Mouse (Mus musculus): ENCODE results near the gene Smim13. TPM values are rescaled to one million over a fixed set of nuclear protein-coding genes. Genes with fewer than 3 reads are reported as not detected.

Gene Smim13
- polyA plus RNA-seq, 1 experiment from 2014 or later, result 9.4 TPM

DNA sequence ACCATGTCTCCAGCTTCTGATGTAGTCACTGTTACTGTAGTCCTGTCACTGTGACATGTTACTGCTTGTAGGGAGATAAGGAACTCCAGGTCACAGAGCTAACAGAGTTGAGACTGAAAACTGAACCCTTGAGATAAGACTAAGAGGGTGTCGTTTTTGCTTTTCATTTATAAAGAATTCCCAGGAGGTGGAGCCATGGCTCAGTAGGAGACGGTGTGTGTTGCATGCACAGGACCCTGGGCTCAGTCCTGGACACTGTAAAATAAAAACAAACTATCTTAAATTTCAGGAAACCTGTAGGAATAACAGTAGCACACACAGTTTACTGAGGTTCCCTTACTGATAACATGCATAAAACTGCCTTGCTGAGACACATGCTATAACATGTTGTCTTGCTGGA, 48.9 kb downstream of the Smim13 start:
- Histone ChIP-seq H3K27me3 (ENCODE audit: control insufficient read depth, insufficient read depth, low read length) (no peaks in the 10 kb centered on the region), H3K9ac (ENCODE audit: low read length) (no peak overlapping the region), H3K27ac (replicated peaks) (no peak overlapping the region), H3K36me3 (ENCODE audit: control insufficient read depth, insufficient read depth, low read length) (no peaks in the 10 kb centered on the region), H3K4me2 (replicated peaks; ENCODE audit: low read depth) (no peak overlapping the region), H3K9me3 (ENCODE audit: control insufficient read depth, low read length) (no peaks in the 10 kb centered on the region), H3K4me1 (replicated peaks; ENCODE audit: control insufficient read depth, insufficient read depth) (no peaks in the 10 kb centered on the region), H3K4me3 (ENCODE audit: low read depth, low read length) (no peak overlapping the region)
- TF ChIP-seq EP300 (optimal IDR thresholded peaks at IDR 0.05) (no peak), CTCF (IDR thresholded peaks at IDR 0.05; ENCODE audit: low read depth) (peak; percentile 50)
- no peak for ATAC-seq (ENCODE audit: low FRiP score, low TSS enrichment)
- DNase-seq (ENCODE audit: low spot score), result no peak
- WGBS, result 5% methylated on average over 2 of the region's 2 CpGs

DNA sequence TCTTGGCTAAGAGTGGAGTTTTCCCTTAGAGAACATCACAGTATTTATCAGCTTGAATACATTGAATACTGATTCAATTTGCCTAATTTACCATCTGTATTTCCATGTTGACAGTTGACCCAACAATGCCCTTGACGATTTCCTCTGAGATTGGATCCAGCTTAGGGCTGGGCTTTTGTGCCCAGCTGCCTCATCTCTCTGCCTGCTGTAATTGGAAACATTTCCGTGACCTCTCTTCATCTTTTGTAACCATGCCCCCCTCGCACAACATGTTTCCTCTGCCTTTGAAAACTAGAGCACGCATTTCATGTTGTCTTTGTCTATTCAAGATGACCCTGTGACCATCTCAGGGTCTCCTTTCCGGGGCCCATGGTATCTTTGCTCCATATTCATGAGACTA, 49.4 kb downstream of the Smim13 start:
- WGBS, result 44% methylated on average over 5 of the region's 5 CpGs
- Histone ChIP-seq H3K4me2 (replicated peaks; ENCODE audit: low read depth) (no peak overlapping the region), H3K4me1 (replicated peaks; ENCODE audit: control insufficient read depth, insufficient read depth) (no peaks in the 10 kb centered on the region), H3K9ac (ENCODE audit: low read length) (no peak overlapping the region), H3K9me3 (ENCODE audit: control insufficient read depth, low read length) (no peaks in the 10 kb centered on the region), H3K4me3 (ENCODE audit: low read depth, low read length) (no peak overlapping the region), H3K27me3 (ENCODE audit: control insufficient read depth, insufficient read depth, low read length) (no peaks in the 10 kb centered on the region), H3K36me3 (ENCODE audit: control insufficient read depth, insufficient read depth, low read length) (no peaks in the 10 kb centered on the region), H3K27ac (replicated peaks) (no peak overlapping the region)
- ATAC-seq (ENCODE audit: low FRiP score, low TSS enrichment), result no peak
- no peak for DNase-seq (ENCODE audit: low spot score)
- TF ChIP-seq CTCF (IDR thresholded peaks at IDR 0.05; ENCODE audit: low read depth), result no peak
- TF ChIP-seq EP300 (optimal IDR thresholded peaks at IDR 0.05), result no peak

DNA sequence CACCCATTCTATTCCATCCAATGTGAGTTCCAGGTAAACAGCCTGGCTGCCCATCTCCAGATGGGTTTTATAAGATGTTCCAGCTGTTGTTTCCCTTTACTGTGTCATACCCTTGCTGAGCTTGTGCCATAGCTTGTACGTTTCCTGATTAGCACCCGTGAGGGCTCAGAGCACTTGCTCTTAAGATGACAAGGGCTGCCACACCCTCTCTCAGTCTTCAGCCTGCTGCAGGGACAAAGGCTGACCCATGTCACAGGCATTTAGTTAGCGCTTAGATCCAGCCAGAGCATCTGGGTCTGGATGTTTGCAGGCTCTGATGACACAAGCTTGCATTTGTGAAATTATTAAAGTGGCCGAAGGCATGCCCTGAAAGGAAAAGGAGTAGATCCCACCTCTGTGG, 50.4 kb downstream of the Smim13 start:
- H3K9ac ChIP-seq (ENCODE audit: low read length), result no peak overlapping the region
- H3K4me3 ChIP-seq (ENCODE audit: low read depth, low read length), result no peak overlapping the region
- DNase-seq (ENCODE audit: low spot score), result no peak
- no peak overlapping the region for H3K27ac ChIP-seq (replicated peaks)
- TF ChIP-seq CTCF (IDR thresholded peaks at IDR 0.05; ENCODE audit: low read depth), result no peak
- TF ChIP-seq EP300 (optimal IDR thresholded peaks at IDR 0.05), result no peak
- no peaks in the 10 kb centered on the region for H3K9me3 ChIP-seq (ENCODE audit: control insufficient read depth, low read length)
- ATAC-seq (ENCODE audit: low FRiP score, low TSS enrichment), result peak; percentile 55; the same call in 1 of the 2 replicates
- H3K4me1 ChIP-seq (replicated peaks; ENCODE audit: control insufficient read depth, insufficient read depth), result no peaks in the 10 kb centered on the region
- 34% methylated on average over 4 of the region's 4 CpGs for WGBS
- no peaks in the 10 kb centered on the region for H3K36me3 ChIP-seq (ENCODE audit: control insufficient read depth, insufficient read depth, low read length)
- H3K4me2 ChIP-seq (replicated peaks; ENCODE audit: low read depth), result no peak overlapping the region
- H3K27me3 ChIP-seq (ENCODE audit: control insufficient read depth, insufficient read depth, low read length), result no peaks in the 10 kb centered on the region

DNA sequence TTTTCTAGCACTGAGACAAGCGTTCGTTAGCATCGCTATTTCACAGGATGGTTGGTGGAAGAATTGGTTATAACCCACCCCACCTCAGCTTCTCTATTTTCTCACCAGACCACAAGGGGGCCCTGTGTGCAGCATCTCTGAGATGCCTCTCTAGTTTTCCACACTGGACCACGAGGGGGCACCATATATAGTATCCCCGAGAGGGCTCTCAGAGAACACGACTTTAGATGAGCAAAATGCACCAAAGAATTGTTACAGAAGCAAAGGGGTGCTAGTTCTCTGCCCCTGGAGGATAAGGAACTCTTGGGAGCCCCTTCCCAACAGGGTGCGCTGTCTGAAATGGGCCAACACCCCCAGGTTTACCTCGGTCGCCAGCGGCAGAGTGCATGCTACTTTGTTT, 53.1 kb downstream of the Smim13 start:
- Histone ChIP-seq H3K9ac (ENCODE audit: low read length) (no peak overlapping the region), H3K36me3 (ENCODE audit: control insufficient read depth, insufficient read depth, low read length) (no peaks in the 10 kb centered on the region), H3K4me3 (ENCODE audit: low read depth, low read length) (no peak overlapping the region), H3K9me3 (ENCODE audit: control insufficient read depth, low read length) (no peaks in the 10 kb centered on the region), H3K4me1 (replicated peaks; ENCODE audit: control insufficient read depth, insufficient read depth) (no peaks in the 10 kb centered on the region), H3K4me2 (replicated peaks; ENCODE audit: low read depth) (peak overlapping the region; percentile 31; the same call in 1 of the 2 replicates), H3K27me3 (ENCODE audit: control insufficient read depth, insufficient read depth, low read length) (no peaks in the 10 kb centered on the region), H3K27ac (replicated peaks) (no peak overlapping the region)
- no peak for TF ChIP-seq EP300 (optimal IDR thresholded peaks at IDR 0.05)
- TF ChIP-seq CTCF (IDR thresholded peaks at IDR 0.05; ENCODE audit: low read depth), result peak; percentile 96
- 58% methylated on average over 10 of the region's 10 CpGs for WGBS
- ATAC-seq (ENCODE audit: low FRiP score, low TSS enrichment), result peak; percentile 14; the same call in 1 of the 2 replicates
- DNase-seq (ENCODE audit: low spot score), result peak; percentile 85

DNA sequence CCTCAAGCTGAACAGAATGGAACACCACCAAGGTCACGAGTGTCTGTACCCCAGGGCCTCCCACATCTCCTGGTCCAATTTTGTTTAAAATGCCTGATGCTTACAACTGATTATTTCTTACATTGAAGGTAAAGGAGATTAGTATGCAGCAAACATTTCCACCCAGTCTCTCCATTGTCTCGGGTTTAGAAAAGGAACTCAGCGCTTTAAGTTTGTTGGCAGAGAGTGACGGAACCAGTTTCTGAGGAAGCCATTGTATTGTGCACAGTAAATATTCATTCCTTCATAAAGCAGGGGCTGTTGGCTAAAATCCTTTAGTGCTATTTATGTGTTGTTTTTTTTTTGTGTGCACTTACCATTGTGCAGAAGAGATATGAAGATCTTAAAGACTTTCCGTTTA, 71.1 kb downstream of the Smim13 start:
- TF ChIP-seq CTCF (IDR thresholded peaks at IDR 0.05; ENCODE audit: low read depth), result no peak
- no peak for TF ChIP-seq EP300 (optimal IDR thresholded peaks at IDR 0.05)
- 0 out of 2 replicates have a peak, but pooled peaks have one; percentile 26 for ATAC-seq (ENCODE audit: low FRiP score, low TSS enrichment)
- Histone ChIP-seq H3K27ac (replicated peaks) (peak overlapping the region; percentile 1; the same call in 1 of the 2 replicates), H3K9ac (ENCODE audit: low read length) (no peak overlapping the region), H3K27me3 (ENCODE audit: control insufficient read depth, insufficient read depth, low read length) (no peaks in the 10 kb centered on the region), H3K4me1 (replicated peaks; ENCODE audit: control insufficient read depth, insufficient read depth) (peaks cover 4% of the 10 kb centered on the region; the same call in 1 of the 2 replicates), H3K4me2 (replicated peaks; ENCODE audit: low read depth) (no peak overlapping the region), H3K9me3 (ENCODE audit: control insufficient read depth, low read length) (no peaks in the 10 kb centered on the region), H3K36me3 (ENCODE audit: control insufficient read depth, insufficient read depth, low read length) (peaks cover 8% of the 10 kb centered on the region), H3K4me3 (ENCODE audit: low read depth, low read length) (no peak overlapping the region)
- DNase-seq (ENCODE audit: low spot score), result no peak
- WGBS, result 53% methylated on average over 5 of the region's 5 CpGs

DNA sequence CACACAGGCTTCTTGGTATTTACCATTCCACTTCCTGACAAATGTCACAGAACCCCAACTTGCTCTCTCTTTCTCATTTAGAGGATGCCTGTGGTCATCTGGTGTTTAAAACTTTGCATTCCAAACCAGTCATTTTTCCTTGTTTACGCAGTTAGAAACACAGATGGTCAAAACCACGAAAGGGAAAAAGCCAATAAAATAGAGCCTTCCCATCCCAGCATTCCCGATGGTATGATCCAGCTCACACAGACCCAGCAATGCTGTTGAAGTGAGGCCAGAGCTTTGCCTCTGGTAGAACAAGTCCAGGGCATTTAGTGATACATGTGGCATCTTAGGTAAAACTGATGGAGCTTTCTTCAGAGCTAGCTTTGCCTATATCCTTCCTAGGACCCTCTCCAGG, 71.8 kb downstream of the Smim13 start:
- Histone ChIP-seq H3K9ac (ENCODE audit: low read length) (no peak overlapping the region), H3K9me3 (ENCODE audit: control insufficient read depth, low read length) (no peaks in the 10 kb centered on the region), H3K4me3 (ENCODE audit: low read depth, low read length) (no peak overlapping the region), H3K27me3 (ENCODE audit: control insufficient read depth, insufficient read depth, low read length) (no peaks in the 10 kb centered on the region), H3K27ac (replicated peaks) (peak overlapping the region; percentile 67; the same call in 1 of the 2 replicates), H3K4me2 (replicated peaks; ENCODE audit: low read depth) (no peak overlapping the region), H3K36me3 (ENCODE audit: control insufficient read depth, insufficient read depth, low read length) (peaks cover 3% of the 10 kb centered on the region; the same call in 1 of the 2 replicates), H3K4me1 (replicated peaks; ENCODE audit: control insufficient read depth, insufficient read depth) (peaks cover 4% of the 10 kb centered on the region; the same call in 1 of the 2 replicates)
- WGBS, result 32% methylated on average over 3 of the region's 3 CpGs
- peak; percentile 42; the same call in 1 of the 2 replicates for ATAC-seq (ENCODE audit: low FRiP score, low TSS enrichment)
- no peak for TF ChIP-seq EP300 (optimal IDR thresholded peaks at IDR 0.05)
- TF ChIP-seq CTCF (IDR thresholded peaks at IDR 0.05; ENCODE audit: low read depth), result no peak
- DNase-seq (ENCODE audit: low spot score), result no peak

Data from stomach, postnatal 0 days (tissue).